27 mouse cellular contexts compared by ENCODE assay signal in genomic region chr8:111648834-111649233, GRCm38 (mm10). TPM values are rescaled to one million over a fixed set of nuclear protein-coding genes. Genes with fewer than 3 reads are reported as not detected.
DNase-seq lines count a peak whose midpoint lies in the region; ATAC-seq and TF ChIP-seq lines count a peak whose summit lies in the region.
"Had no signal": no experiment of that assay in that cellular context is flagged by ENCODE, and none has a peak within 500 bp of the region (broad histone marks: within the 10 kb centered on the region; RNA-seq: fewer than 3 reads in every experiment).

No protein-coding gene starts in this region.

- H3K4me1 ChIP-seq in limb, embryonic 13.5 days: peaks cover 14% of the 10 kb centered on the region
- H3K4me1 ChIP-seq in limb, embryonic 10.5 days: 0 out of 2 replicates have a peak, but pooled peaks cover 5% of the 10 kb centered on the region
- H3K4me1 ChIP-seq in MEL (ENCODE audit: control insufficient read depth in 1 of 2, insufficient read depth in 2 of 2, low read length in 2 of 2): peaks cover 3 to 10% of the 10 kb centered on the region in 2 experiments; a peak in 2 of 4 replicates
- H3K4me1 ChIP-seq in hindbrain, embryonic 14.5 days (replicated peaks; ENCODE audit: control insufficient read depth, insufficient read depth, low read length): peaks cover 5% of the 10 kb centered on the region

- H3K36me3 ChIP-seq in limb, embryonic 13.5 days: no peaks in the 10 kb centered on the region; the same call in 1 of the 2 replicates
- peaks cover 19% of the 10 kb centered on the region; the same call in 1 of the 2 replicates for H3K36me3 ChIP-seq in limb, embryonic 10.5 days
- H3K36me3 ChIP-seq in MEL (ENCODE audit: control insufficient read depth in 1 of 2, insufficient read depth in 2 of 2, low read length in 2 of 2): peaks cover under 1 to 17% of the 10 kb centered on the region in 2 experiments
- H3K36me3 ChIP-seq in hindbrain, embryonic 14.5 days (replicated peaks; ENCODE audit: control insufficient read depth, insufficient read depth): no peaks in the 10 kb centered on the region
- H3K36me3 ChIP-seq: heart, embryonic 15.5 days had no signal

- peaks cover 28% of the 10 kb centered on the region for H3K79me2 ChIP-seq in MEL (ENCODE audit: control insufficient read depth, insufficient read depth, low read length, poor library complexity)

- no peak overlapping the region for H3K4me2 ChIP-seq in limb, embryonic 13.5 days (replicated peaks)
- H3K4me2 ChIP-seq in hindbrain, embryonic 14.5 days (replicated peaks): no peak overlapping the region
- H3K4me2 ChIP-seq: forebrain, embryonic 13.5 days; heart, embryonic 11.5 days; heart, embryonic 15.5 days had no signal

- no peak for TF ChIP-seq CTCF in MEL (IDR thresholded peaks at IDR 0.05 in 2 of 3, conservative IDR thresholded peaks at IDR 0.05 in 1 of 3; ENCODE audit: control insufficient read depth in 1 of 3, insufficient read depth in 1 of 3, low read depth in 2 of 3, low read length in 3 of 3, poor library complexity in 1 of 3, severe bottlenecking in 1 of 3)

- DNase-seq in limb, embryonic 10.5 days (ENCODE audit: low spot score): no peak
- DNase-seq in MEL (ENCODE audit: low read depth, low spot score) (peak; percentile 49), ZHBTc4 (ENCODE audit: low read depth, low spot score) (peak; percentile 92), MN1 (ENCODE audit: low spot score) (no peak)
- DNase-seq in cerebellum, postnatal 36 days: no peak
- no peak for DNase-seq in hindbrain, embryonic 14.5 days (ENCODE audit: low spot score)
- DNase-seq: adrenal gland, postnatal 10 days; cerebellum, adult 11-12 months; cerebellum, postnatal 10 days; embryo, embryonic 11 days; gastrocnemius, postnatal 14 days; heart, adult 2 months; heart, postnatal 14 days; kidney, adult 8-10 months had no signal

- ATAC-seq in limb, embryonic 13.5 days (ENCODE audit: low FRiP score, low read depth): 0 out of 2 replicates have a peak, but pooled peaks have one; percentile 16
- peak; percentile 30 to 35 for ATAC-seq in hematopoietic stem cell, adult 5-6 weeks (replicated peaks in 1 of 2; ENCODE audit: insufficient read depth in 1 of 2, low FRiP score in 2 of 2, low TSS enrichment in 1 of 2, low read depth in 1 of 2, poor library complexity in 2 of 2, severe bottlenecking in 2 of 2)
- no peak for ATAC-seq in hindbrain, embryonic 14.5 days (ENCODE audit: low FRiP score)
- ATAC-seq: forebrain, embryonic 13.5 days; hindbrain, embryonic 16.5 days; inflammation-experienced regulatory T-cells, adult 6 months; intestine, postnatal 0 days had no signal

- no peaks in the 10 kb centered on the region for H3K27me3 ChIP-seq in limb, embryonic 13.5 days
- no peaks in the 10 kb centered on the region for H3K27me3 ChIP-seq in limb, embryonic 10.5 days (ENCODE audit: low read depth, poor library complexity, severe bottlenecking)
- no peaks in the 10 kb centered on the region for H3K27me3 ChIP-seq in MEL (ENCODE audit: control insufficient read depth in 1 of 2, insufficient read depth in 2 of 2, low read length in 2 of 2)
- no peaks in the 10 kb centered on the region for H3K27me3 ChIP-seq in hindbrain, embryonic 14.5 days (ENCODE audit: control insufficient read depth, insufficient read depth, low read length)
- H3K27me3 ChIP-seq: CH12.LX; forebrain, embryonic 13.5 days; heart, embryonic 15.5 days had no signal

- WGBS in limb, embryonic 13.5 days: 66% methylated on average over 2 of the region's 2 CpGs
- WGBS in limb, embryonic 10.5 days: 74% methylated on average over 2 of the region's 2 CpGs
- WGBS in hindbrain, embryonic 14.5 days: 62% methylated on average over 2 of the region's 2 CpGs

- no peak overlapping the region for H3K4me3 ChIP-seq in limb, embryonic 13.5 days
- H3K4me3 ChIP-seq in limb, embryonic 10.5 days: no peak overlapping the region
- H3K4me3 ChIP-seq in MEL (ENCODE audit: control insufficient read depth in 1 of 2, insufficient read depth in 1 of 2, low read depth in 2 of 2, low read length in 2 of 2): no peak overlapping the region
- no peak overlapping the region for H3K4me3 ChIP-seq in hindbrain, embryonic 14.5 days (replicated peaks; ENCODE audit: low read length)
- H3K4me3 ChIP-seq: forebrain, embryonic 13.5 days; heart, adult 2 months; heart, embryonic 15.5 days; hindbrain, embryonic 10.5 days had no signal

- no peak overlapping the region for H3K27ac ChIP-seq in limb, embryonic 13.5 days
- no peak overlapping the region for H3K27ac ChIP-seq in limb, embryonic 10.5 days
- H3K27ac ChIP-seq in MEL (ENCODE audit: control insufficient read depth, low read depth, low read length): no peak overlapping the region
- H3K27ac ChIP-seq in hindbrain, embryonic 14.5 days: no peak overlapping the region
- H3K27ac ChIP-seq: forebrain, embryonic 13.5 days; heart, adult 2 months; heart, embryonic 15.5 days; hindbrain, embryonic 10.5 days; kidney, postnatal 0 days had no signal

- H3K9me3 ChIP-seq in limb, embryonic 13.5 days: no peaks in the 10 kb centered on the region
- H3K9me3 ChIP-seq in limb, embryonic 10.5 days (replicated peaks): no peaks in the 10 kb centered on the region
- H3K9me3 ChIP-seq in MEL (replicated peaks; ENCODE audit: insufficient read depth, low read length): no peaks in the 10 kb centered on the region
- H3K9me3 ChIP-seq in hindbrain, embryonic 14.5 days (ENCODE audit: control insufficient read depth, low read length): no peaks in the 10 kb centered on the region
- H3K9me3 ChIP-seq: forebrain, embryonic 13.5 days; heart, embryonic 15.5 days had no signal

- no peak overlapping the region for H3K9ac ChIP-seq in limb, embryonic 13.5 days
- H3K9ac ChIP-seq in MEL (ENCODE audit: control insufficient read depth, low read depth, low read length, poor library complexity, severe bottlenecking): no peak overlapping the region
- no peak overlapping the region for H3K9ac ChIP-seq in hindbrain, embryonic 14.5 days
- H3K9ac ChIP-seq: forebrain, embryonic 13.5 days; heart, embryonic 15.5 days had no signal

- no peak for TF ChIP-seq EP300 in MEL (IDR thresholded peaks at IDR 0.05; ENCODE audit: low read depth in 1 of 2, low read length in 2 of 2)

- no peak for TF ChIP-seq POLR2A in MEL (IDR thresholded peaks at IDR 0.05; ENCODE audit: control insufficient read depth in 1 of 2, insufficient read depth in 1 of 2, low read depth in 1 of 2, low read length in 2 of 2, poor library complexity in 1 of 2)

- TF ChIP-seq RAD21 in MEL (IDR thresholded peaks at IDR 0.05; ENCODE audit: low read depth, low read length): no peak

TF ChIP-seq in MEL, 35 proteins besides CTCF, POLR2A, EP300 and RAD21:
- TF ChIP-seq TAL1 (IDR thresholded peaks at IDR 0.05; ENCODE audit: low read length) (peak; percentile 77), ZMIZ1 (IDR thresholded peaks at IDR 0.05; ENCODE audit: low read depth, low read length) (no peak)

RNA-seq across cellular contexts. Expression of gene Zfp1, which starts 5.6 kb away (rescaled TPM):
- polyA plus RNA-seq in limb, embryonic 13.5 days (2015; fragmentation: Nextera tagmentation; extraction: Ambion mirVana): 27.5 and 29.6 TPM in 2 replicates
- 21.6 and 21.7 TPM in 2 replicates for polyA plus RNA-seq in limb, embryonic 10.5 days (2016; fragmentation: Nextera tagmentation; extraction: Ambion mirVana)
- total RNA-seq in MEL (2012; rRNA removed): 12.0 and 12.2 TPM in 2 replicates
- 10 to 100 TPM in 1 of 2 experiments, not detected in 1; 12.4 TPM for polyA plus RNA-seq in MEL (2012; ENCODE audit: insufficient read depth in 1 of 2, insufficient read length in 2 of 2, low read depth in 1 of 2, low replicate concordance in 2 of 2, missing spikeins in 1 of 2)
- total RNA-seq in hematopoietic stem cell, adult 5-6 weeks (2017): 21.8 and 22.6 TPM in 2 replicates
- 27.5 and 28.3 TPM in 2 replicates for polyA plus RNA-seq in hindbrain, embryonic 14.5 days (2014; fragmentation: Nextera tagmentation; extraction: Ambion mirVana)

RNA-seq across cellular contexts. Expression of gene Ldhd, which starts 18.7 kb away (rescaled TPM):
- polyA plus RNA-seq in limb, embryonic 13.5 days (2015; fragmentation: Nextera tagmentation; extraction: Ambion mirVana): 0.22 and 0.41 TPM in 2 replicates
- 0.11 and 0.25 TPM in 2 replicates for polyA plus RNA-seq in limb, embryonic 10.5 days (2016; fragmentation: Nextera tagmentation; extraction: Ambion mirVana)
- 0.03 and 0.04 TPM in 2 replicates for total RNA-seq in MEL (2012; rRNA removed)
- not detected for polyA plus RNA-seq in MEL (2012; ENCODE audit: insufficient read depth in 1 of 2, insufficient read length in 2 of 2, low read depth in 1 of 2, low replicate concordance in 2 of 2, missing spikeins in 1 of 2)
- 3.3 and 4.1 TPM in 2 replicates for total RNA-seq in hematopoietic stem cell, adult 5-6 weeks (2017)
- polyA plus RNA-seq in hindbrain, embryonic 14.5 days (2014; fragmentation: Nextera tagmentation; extraction: Ambion mirVana): 0.56 and 0.60 TPM in 2 replicates

RNA-seq across cellular contexts. Expression of gene Ctrb1, which starts 42.0 kb away (rescaled TPM):
- 0.89 and 3.1 TPM in 2 replicates for polyA plus RNA-seq in limb, embryonic 13.5 days (2015; fragmentation: Nextera tagmentation; extraction: Ambion mirVana)
- not detected in 2 replicates for polyA plus RNA-seq in limb, embryonic 10.5 days (2016; fragmentation: Nextera tagmentation; extraction: Ambion mirVana)
- not detected in 2 replicates for total RNA-seq in MEL (2012; rRNA removed)
- not detected for polyA plus RNA-seq in MEL (2012; ENCODE audit: insufficient read depth in 1 of 2, insufficient read length in 2 of 2, low read depth in 1 of 2, low replicate concordance in 2 of 2, missing spikeins in 1 of 2)
- total RNA-seq in hematopoietic stem cell, adult 5-6 weeks (2017): not detected in 2 replicates
- not detected in 2 replicates for polyA plus RNA-seq in hindbrain, embryonic 14.5 days (2014; fragmentation: Nextera tagmentation; extraction: Ambion mirVana)
- total RNA-seq: CH12.LX; common myeloid progenitor, adult 5-6 weeks; heart, adult 2 months; heart, postnatal 14 days had no signal
- polyA plus RNA-seq: embryonic facial prominence, embryonic 14.5 days; heart, embryonic 11.5 days; hindbrain, embryonic 10.5 days; hindbrain, embryonic 16.5 days; inflammation-experienced regulatory T-cells, adult 6 months; kidney, postnatal 0 days had no signal

Comparison
In these comparisons a context has a peak if more than half of its experiments do, and no peak if none do; other contexts are left out.
1. DNase-seq: peak in MEL (single experiment) and ZHBTc4 (single experiment); none in limb, embryonic 10.5 days (single experiment), MN1 (single experiment), cerebellum, postnatal 36 days (0 of 2) and hindbrain, embryonic 14.5 days (single experiment).